Mouse (Mus musculus) layer of hippocampus, postnatal 36 days (tissue): ENCODE results near the gene Cdkal1. TPM values are rescaled to one million over a fixed set of nuclear protein-coding genes. Genes with fewer than 3 reads are reported as not detected.

Experiments used
- DNase-seq, 2 experiments: peaks; one replicate each; pipeline ENCODE4 v3.0.0; 2022
- total RNA-seq, 2 experiments: library from RNA; stranded (reverse); gene quantifications; 2 replicates each; pipeline ENCODE4 v1.2.3; 2021

The Cdkal1 gene
- total RNA-seq, 2 experiments from 2014 or later, result 22.7 to 29.0 TPM

- DNase-seq, result no peak
Observed at GRCm38 (mm10) chr13:29398456-29398855, 457.0 kb downstream of the Cdkal1 start.

- DNase-seq, result no peak
Observed at GRCm38 (mm10) chr13:29395694-29396093, 459.8 kb downstream of the Cdkal1 start.

GRCm38 (mm10) chr13:29390025-29390424 lies 465.4 kb downstream of the Cdkal1 start:
- no peak for DNase-seq

- no peak for DNase-seq
Observed at GRCm38 (mm10) chr13:29388918-29389317, 466.6 kb downstream of the Cdkal1 start.

GRCm38 (mm10) chr13:29377572-29377971 lies 477.9 kb downstream of the Cdkal1 start:
- no peak for DNase-seq

- no peak for DNase-seq
Observed at GRCm38 (mm10) chr13:29371916-29372315, 483.6 kb downstream of the Cdkal1 start.

- no peak for DNase-seq
Observed at GRCm38 (mm10) chr13:29371466-29371771, 484.1 kb downstream of the Cdkal1 start.

- no peak for DNase-seq
Observed at GRCm38 (mm10) chr13:29370731-29371465, 484.6 kb downstream of the Cdkal1 start.

GRCm38 (mm10) chr13:29368806-29369205 lies 486.7 kb downstream of the Cdkal1 start:
- no peak for DNase-seq

GRCm38 (mm10) chr13:29364901-29365625 lies 490.4 kb downstream of the Cdkal1 start:
- DNase-seq, result no peak

GRCm38 (mm10) chr13:29364009-29364408 lies 491.5 kb downstream of the Cdkal1 start:
- no peak for DNase-seq

- DNase-seq, result no peak
Observed at GRCm38 (mm10) chr13:29361842-29362241, 493.6 kb downstream of the Cdkal1 start.

- DNase-seq, result no peak
Observed at GRCm38 (mm10) chr13:29360899-29361298, 494.6 kb downstream of the Cdkal1 start.

- no peak for DNase-seq
Observed at GRCm38 (mm10) chr13:29359341-29359740, 496.1 kb downstream of the Cdkal1 start.

GRCm38 (mm10) chr13:29357483-29357882 lies 498.0 kb downstream of the Cdkal1 start:
- DNase-seq, result no peak

GRCm38 (mm10) chr13:29356158-29356485 lies 499.4 kb downstream of the Cdkal1 start:
- DNase-seq, result no peak

GRCm38 (mm10) chr13:29355484-29356157 lies 499.9 kb downstream of the Cdkal1 start:
- no peak for DNase-seq

- DNase-seq, result no peak
Observed at GRCm38 (mm10) chr13:29354943-29355342, 500.5 kb downstream of the Cdkal1 start.

GRCm38 (mm10) chr13:29353888-29354415 lies 501.5 kb downstream of the Cdkal1 start:
- DNase-seq, result no peak

GRCm38 (mm10) chr13:29351023-29351684 lies 504.3 kb downstream of the Cdkal1 start:
- no peak for DNase-seq

- DNase-seq, result no peak
Observed at GRCm38 (mm10) chr13:29350004-29350403, 505.5 kb downstream of the Cdkal1 start.

GRCm38 (mm10) chr13:29349386-29349961 lies 506.0 kb downstream of the Cdkal1 start:
- no peak for DNase-seq
